In genomic region chr11:105181689-105182460, GRCm38 (mm10) we compare ENCODE assay signal across 9 mouse cellular contexts. TPM values are rescaled to one million over a fixed set of nuclear protein-coding genes. Genes with fewer than 3 reads are reported as not detected.
A peak's percentile ranks its signal among the peaks of the same experiment; 100 is the strongest.
DNase-seq lines count a peak whose midpoint lies in the region; ATAC-seq and TF ChIP-seq lines count a peak whose summit lies in the region.
"Had no signal": no experiment of that assay in that cellular context is flagged by ENCODE, and none has a peak within 500 bp of the region (broad histone marks: within the 10 kb centered on the region; RNA-seq: fewer than 3 reads in every experiment).

No protein-coding gene starts in this region.

- H3K4me1 ChIP-seq in E14TG2a.4 (replicated peaks; ENCODE audit: low read depth, low read length), result peaks cover 45% of the 10 kb centered on the region
- peaks cover 20% of the 10 kb centered on the region for H3K4me1 ChIP-seq in forebrain, embryonic 16.5 days (replicated peaks; ENCODE audit: control insufficient read depth, insufficient read depth, low read length)

- ATAC-seq in forebrain, embryonic 16.5 days, result peak; percentile 69

- no peak for TF ChIP-seq CTCF in E14TG2a.4 (conservative IDR thresholded peaks at IDR 0.05; ENCODE audit: low read length)

- no peaks in the 10 kb centered on the region for H3K27me3 ChIP-seq in E14TG2a.4 (ENCODE audit: insufficient read depth, low read length)
- H3K27me3 ChIP-seq in forebrain, embryonic 16.5 days (replicated peaks; ENCODE audit: control insufficient read depth, insufficient read depth, low read length), result no peaks in the 10 kb centered on the region

- peak overlapping the region; percentile 77 for H3K4me2 ChIP-seq in forebrain, embryonic 16.5 days (ENCODE audit: low read length)

- H3K27ac ChIP-seq in forebrain, embryonic 16.5 days (ENCODE audit: low read length), result peak overlapping the region; percentile 84

- peak overlapping the region; percentile 99 for H3K9ac ChIP-seq in forebrain, embryonic 16.5 days (replicated peaks; ENCODE audit: low read depth, low read length)

- peak overlapping the region; percentile 91 for H3K4me3 ChIP-seq in E14TG2a.4 (replicated peaks; ENCODE audit: low read length)
- H3K4me3 ChIP-seq in forebrain, embryonic 16.5 days (replicated peaks; ENCODE audit: low read length), result peak overlapping the region; percentile 94

- H3K36me3 ChIP-seq in E14TG2a.4 (ENCODE audit: insufficient read depth, low read length), result peaks cover 43% of the 10 kb centered on the region
- peaks cover 13% of the 10 kb centered on the region for H3K36me3 ChIP-seq in forebrain, embryonic 16.5 days (ENCODE audit: control insufficient read depth, insufficient read depth)

- WGBS in forebrain, embryonic 16.5 days, result 3% methylated on average over 72 of the region's 89 CpGs

- peak; percentile 40 for DNase-seq in cerebellum, adult 11 months
- DNase-seq in heart, postnatal 4 days, result peak; percentile 62
- DNase-seq in layer of hippocampus, postnatal 14 days (ENCODE audit: low spot score in 2 of 2), result peak; percentile 25 to 57
- peak; percentile 15 for DNase-seq in lung, postnatal 25 days (ENCODE audit: low spot score)
- DNase-seq in retina, postnatal 1 day, result peak; percentile 59
- peak; percentile 70 for DNase-seq in thymus, postnatal 4 days

- no peaks in the 10 kb centered on the region for H3K9me3 ChIP-seq in E14TG2a.4 (ENCODE audit: low read length)
- H3K9me3 ChIP-seq in forebrain, embryonic 16.5 days (ENCODE audit: control insufficient read depth, low read length), result no peaks in the 10 kb centered on the region

RNA-seq across cellular contexts. Expression of gene Tlk2, which starts 3.3 kb away (rescaled TPM):
- polyA plus RNA-seq in forebrain, embryonic 16.5 days (2015; fragmentation: Nextera tagmentation; extraction: Ambion mirVana), result 17.7 and 20.9 TPM in 2 replicates
- 10 to 100 TPM; 51.2 to 52.0 TPM for total RNA-seq in heart, postnatal 4 days (2021)
- total RNA-seq in layer of hippocampus, postnatal 14 days (2021), result 10 to 100 TPM; 43.0 to 52.2 TPM

RNA-seq across cellular contexts. Expression of gene Gm10842, which starts 35.2 kb away (rescaled TPM):
- polyA plus RNA-seq in forebrain, embryonic 16.5 days (2015; fragmentation: Nextera tagmentation; extraction: Ambion mirVana), result not detected in 2 replicates
- not detected for total RNA-seq in heart, postnatal 4 days (2021)
- not detected for total RNA-seq in layer of hippocampus, postnatal 14 days (2021)
- total RNA-seq: common myeloid progenitor, adult 5-6 weeks had no signal

RNA-seq across cellular contexts. Expression of gene Mettl2, which starts 55.6 kb away (rescaled TPM):
- 30.0 and 30.7 TPM in 2 replicates for polyA plus RNA-seq in forebrain, embryonic 16.5 days (2015; fragmentation: Nextera tagmentation; extraction: Ambion mirVana)
- total RNA-seq in heart, postnatal 4 days (2021), result 10 to 100 TPM; 16.2 TPM
- total RNA-seq in layer of hippocampus, postnatal 14 days (2021), result 10 to 100 TPM; 17.5 to 18.5 TPM

Comparison
In these comparisons a context has a peak if more than half of its experiments do, and no peak if none do; other contexts are left out.
1. Peak in every context shown above with its lines: DNase-seq, ATAC-seq, H3K4me3 ChIP-seq and H3K27ac ChIP-seq.
2. DNase-seq: peak in every context shown above with its lines; median percentile 70 in thymus, postnatal 4 days; 62 in heart, postnatal 4 days; 59 in retina, postnatal 1 day; 41 in layer of hippocampus, postnatal 14 days; 40 in cerebellum, adult 11 months; 15 in lung, postnatal 25 days.